Mouse (Mus musculus): ENCODE data around the gene Olfr1252. TPM values are rescaled to one million over a fixed set of nuclear protein-coding genes. Genes with fewer than 3 reads are reported as not detected.

Gene Olfr1252
- polyA plus RNA-seq (2015; fragmentation: Illumina TruSeq; extraction: RNeasy Lipid Tissue Mini Kit (QIAGEN cat#74804); ENCODE audit: insufficient read depth, low replicate concordance): not detected

GRCm38 (mm10) chr2:89724912-89725311, at the start of gene Olfr1252:
TSS of gene Olfr1252 (minus strand) at chr2:89725012.

GRCm38 (mm10) chr2:89756990-89757389, 32.2 kb upstream of the Olfr1252 start, which contains the start of gene Olfr1253:
TSS of gene Olfr1253 (minus strand) at chr2:89757090.

GRCm38 (mm10) chr2:89671836-89672235, 53.0 kb downstream of the Olfr1252 start, which contains the start of gene Olfr1251:
TSS of gene Olfr1251 (minus strand) at chr2:89671936.

Other genes with a start within 250 kb of the Olfr1252 start
- gene Olfr1241, start 237.9 kb downstream of the Olfr1252 start, polyA plus RNA-seq (2015; fragmentation: Illumina TruSeq; extraction: RNeasy Lipid Tissue Mini Kit (QIAGEN cat#74804); ENCODE audit: insufficient read depth, low replicate concordance): not detected
- gene Olfr1242, start 226.7 kb downstream of the Olfr1252 start, polyA plus RNA-seq (2015; fragmentation: Illumina TruSeq; extraction: RNeasy Lipid Tissue Mini Kit (QIAGEN cat#74804); ENCODE audit: insufficient read depth, low replicate concordance): not detected
- not detected for gene Olfr1243, start 193.5 kb downstream of the Olfr1252 start, polyA plus RNA-seq (2015; fragmentation: Illumina TruSeq; extraction: RNeasy Lipid Tissue Mini Kit (QIAGEN cat#74804); ENCODE audit: insufficient read depth, low replicate concordance)
- not detected for gene Olfr1245, start 146.6 kb downstream of the Olfr1252 start, polyA plus RNA-seq (2015; fragmentation: Illumina TruSeq; extraction: RNeasy Lipid Tissue Mini Kit (QIAGEN cat#74804); ENCODE audit: insufficient read depth, low replicate concordance)
- gene Olfr1246, start 131.9 kb downstream of the Olfr1252 start, polyA plus RNA-seq (2015; fragmentation: Illumina TruSeq; extraction: RNeasy Lipid Tissue Mini Kit (QIAGEN cat#74804); ENCODE audit: insufficient read depth, low replicate concordance): not detected
- gene Olfr1247, start 110.9 kb downstream of the Olfr1252 start, polyA plus RNA-seq (2015; fragmentation: Illumina TruSeq; extraction: RNeasy Lipid Tissue Mini Kit (QIAGEN cat#74804); ENCODE audit: insufficient read depth, low replicate concordance): not detected
- gene Olfr1248, start 106.8 kb downstream of the Olfr1252 start, polyA plus RNA-seq (2015; fragmentation: Illumina TruSeq; extraction: RNeasy Lipid Tissue Mini Kit (QIAGEN cat#74804); ENCODE audit: insufficient read depth, low replicate concordance): not detected
- gene Olfr1249, start 90.0 kb downstream of the Olfr1252 start, polyA plus RNA-seq (2015; fragmentation: Illumina TruSeq; extraction: RNeasy Lipid Tissue Mini Kit (QIAGEN cat#74804); ENCODE audit: insufficient read depth, low replicate concordance): not detected
- not detected for gene Olfr1250, start 63.5 kb downstream of the Olfr1252 start, polyA plus RNA-seq (2015; fragmentation: Illumina TruSeq; extraction: RNeasy Lipid Tissue Mini Kit (QIAGEN cat#74804); ENCODE audit: insufficient read depth, low replicate concordance)
- not detected for gene Olfr1251, start 53.1 kb downstream of the Olfr1252 start, polyA plus RNA-seq (2015; fragmentation: Illumina TruSeq; extraction: RNeasy Lipid Tissue Mini Kit (QIAGEN cat#74804); ENCODE audit: insufficient read depth, low replicate concordance)
- gene Olfr1253, start 32.1 kb upstream of the Olfr1252 start, polyA plus RNA-seq (2015; fragmentation: Illumina TruSeq; extraction: RNeasy Lipid Tissue Mini Kit (QIAGEN cat#74804); ENCODE audit: insufficient read depth, low replicate concordance): not detected
- gene Olfr1254, start 68.6 kb upstream of the Olfr1252 start, polyA plus RNA-seq (2015; fragmentation: Illumina TruSeq; extraction: RNeasy Lipid Tissue Mini Kit (QIAGEN cat#74804); ENCODE audit: insufficient read depth, low replicate concordance): not detected
- gene Olfr1255, start 87.0 kb upstream of the Olfr1252 start, polyA plus RNA-seq (2015; fragmentation: Illumina TruSeq; extraction: RNeasy Lipid Tissue Mini Kit (QIAGEN cat#74804); ENCODE audit: insufficient read depth, low replicate concordance): not detected
- not detected for gene Olfr1256, start 116.5 kb upstream of the Olfr1252 start, polyA plus RNA-seq (2015; fragmentation: Illumina TruSeq; extraction: RNeasy Lipid Tissue Mini Kit (QIAGEN cat#74804); ENCODE audit: insufficient read depth, low replicate concordance)
- gene Olfr48, start 123.2 kb upstream of the Olfr1252 start, polyA plus RNA-seq (2015; fragmentation: Illumina TruSeq; extraction: RNeasy Lipid Tissue Mini Kit (QIAGEN cat#74804); ENCODE audit: insufficient read depth, low replicate concordance): not detected
- gene Olfr1257, start 153.4 kb upstream of the Olfr1252 start, polyA plus RNA-seq (2015; fragmentation: Illumina TruSeq; extraction: RNeasy Lipid Tissue Mini Kit (QIAGEN cat#74804); ENCODE audit: insufficient read depth, low replicate concordance): not detected
- not detected for gene Olfr1258, start 202.3 kb upstream of the Olfr1252 start, polyA plus RNA-seq (2015; fragmentation: Illumina TruSeq; extraction: RNeasy Lipid Tissue Mini Kit (QIAGEN cat#74804); ENCODE audit: insufficient read depth, low replicate concordance)
- gene Olfr1259, start 223.7 kb upstream of the Olfr1252 start, polyA plus RNA-seq (2015; fragmentation: Illumina TruSeq; extraction: RNeasy Lipid Tissue Mini Kit (QIAGEN cat#74804); ENCODE audit: insufficient read depth, low replicate concordance): not detected
- not detected for gene Olfr1260, start 249.3 kb upstream of the Olfr1252 start, polyA plus RNA-seq (2015; fragmentation: Illumina TruSeq; extraction: RNeasy Lipid Tissue Mini Kit (QIAGEN cat#74804); ENCODE audit: insufficient read depth, low replicate concordance)

Data from spleen, adult 10 weeks (tissue).